Mouse (Mus musculus): ENCODE data around the gene Galnt2. TPM values are rescaled to one million over a fixed set of nuclear protein-coding genes. Genes with fewer than 3 reads are reported as not detected.

The Galnt2 gene
- total and polyA plus RNA-seq, 3 experiments: 18.6 to 27.3 (median 23.6) TPM

DNA sequence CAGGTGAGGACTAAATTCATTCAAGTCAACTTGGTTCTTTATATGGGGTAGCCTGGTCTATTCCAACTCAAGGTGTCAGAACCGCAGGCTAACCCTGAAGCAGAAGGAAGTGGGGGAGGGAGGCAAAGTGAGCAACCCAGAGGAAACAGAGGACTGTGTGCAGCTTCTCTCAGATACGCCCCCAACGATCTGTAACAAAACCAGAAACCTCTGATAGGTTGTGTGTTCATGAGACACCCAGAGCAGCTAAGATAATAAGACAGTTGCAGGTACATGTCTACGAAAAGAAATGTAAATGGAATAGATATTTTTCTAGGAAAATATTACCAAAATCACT is 88.1 kb downstream of the Galnt2 start:
- no peaks in the 10 kb centered on the region for H3K27me3 ChIP-seq (replicated peaks)
- TF ChIP-seq USF1 (IDR thresholded peaks at IDR 0.05; ENCODE audit: low read depth, low read length): no peak
- no peak for TF ChIP-seq BHLHE40 (IDR thresholded peaks at IDR 0.05; ENCODE audit: low read depth, low read length)
- no peak for TF ChIP-seq RCOR1 (conservative IDR thresholded peaks at IDR 0.05; ENCODE audit: low read depth, low read length)
- no peak for TF ChIP-seq RAD21 (IDR thresholded peaks at IDR 0.05; ENCODE audit: low read depth, low read length)
- TF ChIP-seq ZC3H11A (IDR thresholded peaks at IDR 0.05; ENCODE audit: low read depth, low read length): no peak
- no peak for TF ChIP-seq TBP (conservative IDR thresholded peaks at IDR 0.05; ENCODE audit: low read depth, low read length)
- TF ChIP-seq MAX (IDR thresholded peaks at IDR 0.05; ENCODE audit: low read length): no peak
- TF ChIP-seq CHD2 (IDR thresholded peaks at IDR 0.05; ENCODE audit: low read length): no peak
- no peak for TF ChIP-seq CTCF (conservative IDR thresholded peaks at IDR 0.05 in 1 of 2, IDR thresholded peaks at IDR 0.05 in 1 of 2; ENCODE audit: low read depth in 2 of 2, low read length in 2 of 2)
- no peak for TF ChIP-seq JUND (conservative IDR thresholded peaks at IDR 0.05; ENCODE audit: low read depth, low read length)
- no peak for TF ChIP-seq PAX5 (IDR thresholded peaks at IDR 0.05; ENCODE audit: low read length)
- TF ChIP-seq JUN (IDR thresholded peaks at IDR 0.05; ENCODE audit: insufficient read depth, low read depth, low read length): no peak
- TF ChIP-seq MYC (IDR thresholded peaks at IDR 0.05; ENCODE audit: low read depth, low read length): no peak
- TF ChIP-seq TCF12 (IDR thresholded peaks at IDR 0.05; ENCODE audit: low read depth, low read length): no peak
- no peak for TF ChIP-seq USF2 (conservative IDR thresholded peaks at IDR 0.05; ENCODE audit: low read depth, low read length)
- TF ChIP-seq NRF1 (IDR thresholded peaks at IDR 0.05; ENCODE audit: low read depth, low read length): no peak
- TF ChIP-seq ELF1 (IDR thresholded peaks at IDR 0.05; ENCODE audit: low read depth, low read length): no peak
- no peak for TF ChIP-seq IRF4 (IDR thresholded peaks at IDR 0.05; ENCODE audit: low read depth, low read length)
- no peak for DNase-seq (ENCODE audit: extremely low read depth)
- peaks cover 15 to 80% of the 10 kb centered on the region in 2 experiments for H3K36me3 ChIP-seq (replicated peaks in 1 of 2; ENCODE audit: control insufficient read depth in 1 of 2, insufficient read depth in 1 of 2, low read length in 1 of 2)
- in situ Hi-C loops (cut with MboI; ENCODE audit: low pct_ligation_motif_present, low pct_unique_long_range_greater_than_20kb, low sequenced_read_pairs): no loop called here
- no peak overlapping the region for H3K9ac ChIP-seq (ENCODE audit: insufficient read depth, low read depth)
- H3K4me2 ChIP-seq (ENCODE audit: insufficient read depth, low read depth, poor library complexity, severe bottlenecking): no peak overlapping the region
- no peak overlapping the region for H3K4me3 ChIP-seq (replicated peaks in 1 of 3; ENCODE audit: low read depth in 2 of 3, low read length in 2 of 3, poor library complexity in 1 of 3)
- no peak overlapping the region for H3K27ac ChIP-seq (ENCODE audit: insufficient read depth, low read depth)
- no peaks in the 10 kb centered on the region for H3K79me2 ChIP-seq (replicated peaks; ENCODE audit: control insufficient read depth, extremely low read depth, insufficient read depth, poor library complexity, severe bottlenecking)
- dilution Hi-C loops (cut with MboI; ENCODE audit: extremely low pct_ligation_motif_present, extremely low pct_unique_long_range_greater_than_20kb, low sequenced_read_pairs): no loop called here
- peaks cover 0 to 28% of the 10 kb centered on the region in 2 experiments; a peak in 2 of 4 replicates for H3K4me1 ChIP-seq (ENCODE audit: control insufficient read depth in 1 of 2, insufficient read depth in 2 of 2)
- no peaks in the 10 kb centered on the region for H3K9me3 ChIP-seq (replicated peaks; ENCODE audit: low read length)

DNA sequence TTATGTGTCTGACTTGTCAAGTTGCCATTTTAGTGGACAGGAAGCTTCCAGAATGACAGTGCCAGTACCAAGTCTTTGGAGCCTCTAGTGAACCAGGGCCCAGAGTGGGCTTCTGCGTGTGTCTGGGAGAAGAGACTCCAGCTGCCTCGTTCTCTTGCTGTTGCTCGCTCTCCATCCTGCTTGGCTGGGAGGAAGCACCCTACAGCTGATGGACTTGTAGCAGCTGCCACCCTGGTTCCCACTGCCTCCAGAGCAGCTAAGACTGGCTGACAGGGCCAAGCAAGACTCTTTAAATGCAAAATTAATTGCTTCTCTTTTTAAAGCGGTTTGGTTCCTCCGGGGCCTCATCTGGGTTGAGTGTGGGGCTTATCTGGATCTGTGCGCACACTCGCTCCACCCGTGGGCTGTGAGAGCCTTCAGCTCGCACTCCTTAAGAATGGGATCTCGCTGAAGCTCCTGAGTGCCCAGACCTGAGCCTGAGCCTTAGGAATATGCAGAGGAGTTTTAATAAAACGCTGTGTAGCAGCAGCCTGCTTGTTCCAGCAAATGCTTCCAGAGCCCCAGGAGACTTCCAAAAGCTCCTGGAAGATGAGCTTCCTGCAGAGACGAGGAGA is 90.1 kb downstream of the Galnt2 start:
- Histone ChIP-seq H3K79me2 (replicated peaks; ENCODE audit: control insufficient read depth, extremely low read depth, insufficient read depth, poor library complexity, severe bottlenecking) (no peaks in the 10 kb centered on the region), H3K4me2 (ENCODE audit: insufficient read depth, low read depth, poor library complexity, severe bottlenecking) (no peak overlapping the region), H3K4me1 (ENCODE audit: control insufficient read depth in 1 of 2, insufficient read depth in 2 of 2) (peaks cover 0 to 28% of the 10 kb centered on the region in 2 experiments; a peak in 2 of 4 replicates), H3K4me3 (replicated peaks in 1 of 3; ENCODE audit: low read depth in 2 of 3, low read length in 2 of 3, poor library complexity in 1 of 3) (no peak overlapping the region), H3K9me3 (replicated peaks; ENCODE audit: low read length) (no peaks in the 10 kb centered on the region), H3K27me3 (replicated peaks) (no peaks in the 10 kb centered on the region), H3K9ac (ENCODE audit: insufficient read depth, low read depth) (no peak overlapping the region), H3K36me3 (replicated peaks in 1 of 2; ENCODE audit: control insufficient read depth in 1 of 2, insufficient read depth in 1 of 2, low read length in 1 of 2) (peaks cover 29 to 84% of the 10 kb centered on the region in 2 experiments), H3K27ac (ENCODE audit: insufficient read depth, low read depth) (no peak overlapping the region)
- TF ChIP-seq RAD21 (IDR thresholded peaks at IDR 0.05; ENCODE audit: low read depth, low read length): no peak
- no peak for TF ChIP-seq MAFK (IDR thresholded peaks at IDR 0.05; ENCODE audit: insufficient replicate concordance, low read length)
- TF ChIP-seq BHLHE40 (IDR thresholded peaks at IDR 0.05; ENCODE audit: low read depth, low read length): no peak
- TF ChIP-seq ETS1 (conservative IDR thresholded peaks at IDR 0.05; ENCODE audit: low read depth, low read length): no peak
- TF ChIP-seq RCOR1 (conservative IDR thresholded peaks at IDR 0.05; ENCODE audit: low read depth, low read length): no peak
- dilution Hi-C loops (cut with MboI; ENCODE audit: extremely low pct_ligation_motif_present, extremely low pct_unique_long_range_greater_than_20kb, low sequenced_read_pairs): no loop called here
- in situ Hi-C loops (cut with MboI; ENCODE audit: low pct_ligation_motif_present, low pct_unique_long_range_greater_than_20kb, low sequenced_read_pairs): no loop called here
- DNase-seq (ENCODE audit: extremely low read depth): no peak

All from CH12.LX (cell line).